Mouse (Mus musculus): ENCODE measurements around the gene Larp1.
A peak's percentile ranks its signal among the peaks of the same experiment; 100 is the strongest.

The Larp1 gene

GRCm38 (mm10) chr11:58101194-58101720, 92.4 kb downstream of the Larp1 start:
- DNase-seq, result no peak

GRCm38 (mm10) chr11:58102146-58102545, 93.3 kb downstream of the Larp1 start:
- DNase-seq, result no peak

DNA sequence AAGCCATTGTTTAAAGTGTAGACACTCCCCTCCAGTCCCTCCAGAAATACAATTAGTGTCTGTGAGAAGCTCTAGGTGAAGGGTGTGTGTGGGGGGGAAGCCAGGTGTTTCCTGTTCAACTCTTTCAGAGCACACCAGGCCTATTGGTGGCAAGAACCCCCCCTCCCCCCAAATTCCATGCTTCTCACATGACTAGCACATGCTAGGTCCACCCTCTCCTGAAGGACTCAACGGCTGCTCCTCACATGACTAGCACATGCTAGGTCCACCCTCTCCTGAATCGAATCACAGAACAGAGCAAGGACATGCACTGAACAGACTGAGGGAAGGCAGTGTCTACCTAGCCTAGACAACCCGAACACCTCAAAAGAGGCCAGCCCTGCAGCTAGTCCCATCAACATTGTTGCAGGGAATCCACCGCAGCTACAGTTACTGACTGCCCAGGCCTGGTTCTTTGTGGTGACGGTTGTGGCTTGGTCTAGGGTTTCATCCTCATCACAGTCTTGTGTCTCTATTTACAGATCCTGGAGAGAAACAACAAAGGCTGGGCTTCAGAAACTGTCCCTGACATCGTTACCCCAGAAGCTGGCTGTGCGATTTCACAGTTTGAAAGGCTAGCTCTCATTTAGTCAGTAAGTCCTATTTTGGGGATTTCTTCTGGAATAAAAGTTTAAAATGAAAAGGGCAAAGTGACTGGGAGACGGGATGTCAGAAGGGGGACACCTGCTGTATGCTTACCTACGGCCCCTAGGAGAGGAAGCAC, 93.9 kb downstream of the Larp1 start:
- no peak for DNase-seq

DNA sequence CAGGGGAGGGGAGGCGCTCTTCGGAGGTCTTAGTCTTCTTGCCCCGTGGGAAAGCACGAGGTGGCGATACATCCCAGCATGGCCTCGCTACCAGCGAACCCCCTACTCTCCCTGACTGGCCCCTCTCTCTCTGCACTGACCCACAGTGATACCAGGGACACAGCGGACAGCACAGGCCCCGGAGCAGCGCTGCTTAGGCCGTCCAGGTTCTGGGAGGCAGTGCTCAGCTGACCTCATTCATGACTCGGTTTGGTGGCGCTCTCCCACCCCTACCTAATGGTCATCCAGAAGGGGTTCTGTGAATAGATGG, 94.4 kb downstream of the Larp1 start:
- DNase-seq, result no peak

- DNase-seq, result peak; percentile 99
Measured at GRCm38 (mm10) chr11:58103697-58104306, 94.9 kb downstream of the Larp1 start, which contains the start of gene Cnot8. Gene Cnot8 (plus strand): TSS chr11:58104153.

- DNase-seq, result peak; percentile 60 to 61
Measured at GRCm38 (mm10) chr11:58104351-58104791, 95.5 kb downstream of the Larp1 start.

GRCm38 (mm10) chr11:58107009-58107408, 98.1 kb downstream of the Larp1 start:
- DNase-seq, result no peak

DNA sequence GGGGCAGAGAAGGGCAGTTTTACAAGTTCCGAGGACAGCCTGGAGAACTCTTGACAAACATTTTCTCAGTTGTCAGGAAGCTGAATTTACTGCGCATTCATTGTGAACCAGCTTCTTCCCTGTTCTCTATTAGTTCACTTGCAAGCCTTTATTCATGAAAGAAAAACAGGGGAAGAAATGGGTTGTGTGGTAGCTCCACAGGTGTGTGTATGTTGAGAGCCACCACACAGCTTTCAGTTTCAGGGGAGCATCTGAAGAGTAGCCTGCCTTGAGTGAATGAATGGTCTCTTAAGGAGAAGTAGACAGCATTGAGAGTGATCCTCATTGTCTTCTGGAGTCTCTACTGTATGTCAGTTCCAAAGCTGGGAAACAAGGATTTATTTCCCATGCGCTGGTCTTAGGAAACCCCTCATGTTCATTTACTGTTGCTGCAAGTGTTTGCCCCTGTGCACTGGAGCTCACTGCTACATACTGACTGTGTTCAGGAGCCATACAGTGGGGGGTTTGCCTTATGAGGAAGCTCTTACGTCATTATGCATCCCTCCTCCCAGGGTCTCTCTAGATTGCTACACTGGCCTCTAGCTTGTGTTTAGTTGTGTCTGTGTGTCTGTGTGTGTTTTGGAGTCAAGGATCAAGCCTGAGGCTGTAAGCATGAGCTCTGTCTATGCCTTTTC, 98.9 kb downstream of the Larp1 start:
- DNase-seq, result no peak
